Mouse (Mus musculus) olfactory bulb, adult 2 months (tissue): ENCODE measurements at regions not wholly inside any gene's neighbourhood (a gene's known extent, or its start where the extent isn't known, plus 50 kb on each side); places are given as distances from the start of the nearest gene placed in this dataset.

Experiments
- CTCF ChIP-seq: fragments of 200-500 bp; IDR thresholded peaks from 2 replicates; pipeline ENCODE4 v1.5.1; 2012; ENCODE audit warnings: low read depth, mild to moderate bottlenecking, low read length, moderate library complexity; ENCODE audit not compliant: insufficient read depth
- POLR2A ChIP-seq: fragments of 200-500 bp; IDR thresholded peaks from 2 replicates; pipeline ENCODE4 v1.6.1; 2012; ENCODE audit warnings: mild to moderate bottlenecking, low read depth, low read length, moderate library complexity; ENCODE audit not compliant: insufficient read depth

- TF ChIP-seq CTCF = no peak
- TF ChIP-seq POLR2A = no peak
Observed at GRCm38 (mm10) chr6:81749681-81750080, 173.8 kb upstream of the Gcfc2 start.
